Mouse (Mus musculus) mouse trophoblast stem cell (cell line): ENCODE results near the gene Gm17604.

Experiments
- in situ Hi-C, 2 experiments: fragments of 300-500 bp; cut with MseI, MboI; formaldehyde crosslinking; loops; 2 replicates in 1 of 2; 3 replicates in 1 of 2; pipeline ENCODE4 v1.15.1; 2025

Gm17604 gene

GRCm38 (mm10) chrX:165004779-165005324 lies at the start of gene Gm17604:
Gm17604 (minus strand) TSS chrX:165004829.
- in situ Hi-C loops, result no loop called here

GRCm38 (mm10) chrX:165049929-165050328 lies 45.3 kb upstream of the Gm17604 start:
- in situ Hi-C loops, result no loop called here

- in situ Hi-C loops, result no loop called here
These were observed 1.5 kb downstream of the Gm17604 start for GRCm38 (mm10) chrX:165003141-165003540.

GRCm38 (mm10) chrX:164980193-164980775 lies 24.3 kb downstream of the Gm17604 start, which contains the start of the genes Mospd2 and Fancb:
Mospd2 (minus strand) TSS chrX:164980375.
Fancb (plus strand) TSS chrX:164980592.
- in situ Hi-C loops, result no loop called here

GRCm38 (mm10) chrX:164978866-164979265 lies 25.8 kb downstream of the Gm17604 start:
- in situ Hi-C loops, result no loop called here

GRCm38 (mm10) chrX:164971206-164971605 lies 33.4 kb downstream of the Gm17604 start:
- in situ Hi-C loops, result no loop called here

- in situ Hi-C loops, result no loop called here
These were observed 38.7 kb downstream of the Gm17604 start for GRCm38 (mm10) chrX:164965750-164966448.
